Mouse (Mus musculus) heart, adult 2 months (tissue): Measurements from ENCODE around the gene Filip1. TPM values are rescaled to one million over a fixed set of nuclear protein-coding genes. Genes with fewer than 3 reads are reported as not detected.
A peak's percentile ranks its signal among the peaks of the same experiment; 100 is the strongest.

Experiments
- DNase-seq, 2 experiments: peaks; one replicate each; pipeline ENCODE4 v3.0.0; 2021
- H3K27ac ChIP-seq: fragments of 200-600 bp; 2 replicates; pipeline ENCODE4 v1.8.1; 2022
- H3K27me3 ChIP-seq: fragments of 200-500 bp; 2 replicates; pipeline ENCODE4 v1.6.1; 2012; ENCODE audit warnings: mild to moderate bottlenecking, low read length, inconsistent platforms, mixed read lengths; ENCODE audit not compliant: control insufficient read depth, insufficient read depth
- H3K36me3 ChIP-seq: fragments of 200-500 bp; 2 replicates; pipeline ENCODE4 v1.6.1; 2012; ENCODE audit warnings: low read length, inconsistent platforms; ENCODE audit not compliant: control insufficient read depth, insufficient read depth
- H3K4me1 ChIP-seq: fragments of 200-500 bp; 2 replicates; pipeline ENCODE4 v1.6.1; 2011; ENCODE audit warnings: low read length; ENCODE audit not compliant: control insufficient read depth, insufficient read depth
- H3K4me3 ChIP-seq: fragments of 200-600 bp; 2 replicates; pipeline ENCODE4 v1.8.1; 2022
- H3K79me2 ChIP-seq: fragments of 200-500 bp; replicated peaks from 2 replicates; pipeline ENCODE4 v1.6.1; 2012; ENCODE audit warnings: mild to moderate bottlenecking, inconsistent platforms, low read length, moderate library complexity, mixed read lengths; ENCODE audit not compliant: control insufficient read depth, insufficient read depth
- H3K9ac ChIP-seq: fragments of 200-500 bp; 2 replicates; pipeline ENCODE4 v1.6.1; 2012; ENCODE audit warnings: low read depth, mild to moderate bottlenecking, control low read depth, inconsistent platforms, low read length, mixed read lengths
- CTCF ChIP-seq: fragments of 200-600 bp; IDR thresholded peaks from 2 replicates; pipeline ENCODE4 v1.8.1; 2022; ENCODE audit warnings: antibody characterized with exemption, mild to moderate bottlenecking, moderate library complexity
- EP300 ChIP-seq: fragments of 200-500 bp; IDR thresholded peaks from 2 replicates; pipeline ENCODE4 v1.6.1; 2011; ENCODE audit warnings: low read depth, low read length, control low read depth; ENCODE audit not compliant: insufficient read depth
- POLR2A ChIP-seq: fragments of 200-500 bp; IDR thresholded peaks from 2 replicates; pipeline ENCODE4 v1.6.1; 2011; ENCODE audit warnings: mild to moderate bottlenecking, low read depth, low read length, control low read depth; ENCODE audit not compliant: insufficient read depth
- WGBS: fragments of 180-500 bp; shearing (Covaris S2); methylation state at CpG from one replicate; pipeline ENCODE4 v1.1.7; 2018; 5-methylcytosine and 5-hydroxymethylcytosine counted together
- intact Hi-C: fragments of 180-260 bp; cut with DNase I; formaldehyde crosslinking; loops from one replicate; pipeline ENCODE4 v1.15.1; 2025
- polyA plus RNA-seq: library from polyadenylated mRNA; depleted of rRNA; stranded (reverse); fragments of >200 nt; gene quantifications from 2 replicates; pipeline ENCODE4 v1.2.3, GENCODE M21; 2012
- total RNA-seq, 2 experiments: library from RNA; stranded (reverse); gene quantifications; 2 replicates each; pipeline ENCODE4 v1.2.3; 2021

The Filip1 gene
- total and polyA plus RNA-seq, 3 experiments, result 18.8 to 126 (median 91.1) TPM

DNA sequence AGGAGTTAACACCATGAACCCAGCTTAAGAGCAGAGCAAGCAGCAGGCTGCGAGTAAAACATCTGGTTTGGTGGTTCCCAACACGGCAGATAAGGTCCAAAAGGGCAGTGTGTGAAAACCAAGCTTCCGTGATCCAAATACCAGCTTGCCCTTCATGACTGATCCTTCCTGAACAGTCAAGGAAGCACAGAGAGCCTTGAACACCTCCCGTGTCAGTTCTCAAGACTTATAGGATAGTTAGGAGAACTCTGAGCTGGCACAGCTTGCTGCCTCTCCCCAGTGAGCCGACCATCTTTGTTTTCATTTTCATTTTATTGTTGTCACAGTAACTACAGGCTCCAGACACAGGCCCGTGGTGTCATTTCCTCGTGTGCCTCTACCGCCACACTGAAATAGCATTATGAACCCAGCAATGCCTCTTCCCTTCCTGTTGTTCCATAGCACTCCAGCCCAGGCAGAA lies 42.0 kb downstream of the Filip1 start:
- Histone ChIP-seq H3K4me1 (peaks cover 33% of the 10 kb centered on the region), H3K27ac (peak overlapping the region; percentile 97), H3K79me2 (peaks cover 10% of the 10 kb centered on the region), H3K9ac (peak overlapping the region; percentile 73), H3K27me3 (no peaks in the 10 kb centered on the region), H3K36me3 (peaks cover 36% of the 10 kb centered on the region), H3K4me3 (peak overlapping the region; percentile 48)
- peak; percentile 61 to 62 for DNase-seq
- TF ChIP-seq POLR2A, result peak; percentile 60; the same call in 1 of the 2 replicates
- TF ChIP-seq CTCF, result no peak
- peak; percentile 65; the same call in 1 of the 2 replicates for TF ChIP-seq EP300
- intact Hi-C loops, result no loop called here
- 3% methylated on average over 8 of the region's 8 CpGs for WGBS

DNA sequence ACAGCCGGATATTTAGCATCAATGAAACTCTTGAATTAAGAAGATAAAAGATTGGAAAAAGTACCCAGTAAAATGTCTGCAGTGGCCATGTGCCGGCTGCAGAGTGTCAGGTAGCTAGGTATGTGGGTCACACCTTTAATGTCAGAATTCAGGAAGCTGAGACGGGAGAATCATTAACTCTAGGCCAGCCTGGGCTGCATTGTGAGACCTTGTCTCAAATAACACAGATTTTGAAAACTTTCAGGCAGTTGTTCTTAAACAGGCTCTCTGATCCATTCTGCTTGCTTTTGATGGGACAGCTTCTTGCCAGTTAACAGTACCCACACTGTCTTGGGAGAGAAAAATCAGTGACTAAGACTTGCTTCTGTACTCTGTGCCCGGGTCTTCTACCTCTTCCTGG lies 43.1 kb downstream of the Filip1 start:
- H3K4me1 ChIP-seq, result peaks cover 31% of the 10 kb centered on the region
- H3K27ac ChIP-seq, result peak overlapping the region; percentile 97
- intact Hi-C loops, result loop anchor here (10.0 kb wide), 1 partner anchor 195 kb away; the partner anchor contains the start of gene Myo6
- H3K27me3 ChIP-seq, result no peaks in the 10 kb centered on the region
- peak overlapping the region; percentile 11 for H3K9ac ChIP-seq
- peaks cover 3% of the 10 kb centered on the region for H3K79me2 ChIP-seq
- 54% methylated on average over 4 of the region's 4 CpGs for WGBS
- peaks cover 30% of the 10 kb centered on the region for H3K36me3 ChIP-seq
- TF ChIP-seq POLR2A (no peak), CTCF (no peak), EP300 (no peak)
- H3K4me3 ChIP-seq, result no peak overlapping the region
- no peak for DNase-seq

DNA sequence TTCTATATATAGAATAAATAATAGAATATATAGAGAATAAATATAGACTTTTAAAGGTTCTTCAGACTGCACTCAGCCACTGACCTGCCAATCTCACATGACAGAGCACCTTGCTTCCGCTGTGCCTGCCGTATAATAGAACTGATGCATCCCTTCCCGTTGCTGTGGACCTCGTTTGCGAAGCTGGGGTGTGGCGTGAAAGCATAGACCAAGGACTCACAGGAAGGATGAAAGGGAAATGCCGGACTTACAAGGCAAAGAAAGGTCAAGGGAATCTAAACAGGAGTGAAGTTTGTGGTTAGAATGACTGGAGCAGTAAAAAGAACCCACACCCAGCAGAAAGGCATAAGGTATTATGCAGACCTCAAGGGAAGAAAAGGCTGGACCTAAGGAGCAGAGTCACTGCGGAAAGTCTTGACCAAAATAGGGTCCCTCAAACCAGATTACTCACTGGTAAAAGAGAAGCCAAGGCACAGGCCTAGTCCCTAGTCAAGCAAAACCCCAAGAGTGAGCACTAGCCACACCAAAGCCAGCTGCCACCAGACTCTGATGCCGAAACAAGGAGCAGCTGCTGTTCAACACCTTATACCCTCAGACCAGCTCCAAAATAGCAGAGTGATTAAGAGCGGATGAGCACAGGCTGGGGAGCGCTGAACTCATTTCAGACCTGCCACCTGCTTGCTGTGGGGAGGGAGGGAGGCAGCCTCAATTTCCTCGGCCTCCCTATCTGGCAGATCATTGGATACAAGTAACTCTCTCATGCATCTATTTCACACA lies 45.8 kb downstream of the Filip1 start:
- peaks cover 34% of the 10 kb centered on the region for H3K4me1 ChIP-seq
- H3K79me2 ChIP-seq, result peaks cover 5% of the 10 kb centered on the region
- peak overlapping the region; percentile 1 for H3K27ac ChIP-seq
- DNase-seq, result no peak
- no peak overlapping the region for H3K4me3 ChIP-seq
- H3K36me3 ChIP-seq, result peaks cover 14% of the 10 kb centered on the region
- WGBS, result 54% methylated on average over 12 of the region's 12 CpGs
- no peak overlapping the region for H3K9ac ChIP-seq
- no peaks in the 10 kb centered on the region for H3K27me3 ChIP-seq
- TF ChIP-seq EP300 (no peak), POLR2A (no peak), CTCF (no peak)
- intact Hi-C loops, result loop anchor here (10.0 kb wide), 1 partner anchor 198 kb away; the partner anchor contains the start of gene Myo6

DNA sequence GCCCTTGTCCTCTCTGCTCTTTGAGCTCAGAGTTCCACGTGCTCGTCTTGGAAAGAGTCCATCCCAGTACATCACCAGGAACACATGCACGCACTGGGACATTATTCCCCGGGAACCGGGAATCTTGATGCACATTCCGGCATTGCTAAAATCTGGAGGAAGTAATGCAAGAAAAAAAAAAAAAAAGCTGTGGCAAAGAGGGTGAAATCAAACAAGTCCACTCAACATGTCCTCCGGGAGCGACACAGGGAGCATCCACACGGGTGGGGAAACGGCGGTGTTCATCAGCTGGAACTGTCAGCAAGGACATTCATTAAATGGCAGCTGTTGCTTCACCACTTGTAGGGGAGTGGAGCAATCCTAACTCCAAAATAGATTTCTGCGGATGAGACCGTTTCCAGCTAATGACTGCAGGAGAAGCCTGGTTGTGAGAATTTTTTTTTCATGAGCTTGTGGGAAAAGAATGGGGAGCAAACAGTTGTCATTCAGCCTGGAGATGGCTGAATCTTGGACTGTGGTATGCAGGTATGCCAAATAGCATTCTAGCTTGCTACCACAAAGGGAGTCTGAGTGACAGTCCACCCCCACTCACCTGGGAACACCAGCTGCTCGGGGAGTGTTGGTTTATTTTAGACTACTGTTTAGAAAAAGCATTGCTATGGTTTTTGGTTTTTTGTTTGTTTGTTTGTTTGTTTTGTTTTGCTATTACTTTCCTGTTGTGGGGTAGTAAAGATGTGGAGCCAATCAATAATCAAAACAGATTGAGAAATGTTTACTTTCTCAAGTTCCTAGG lies 46.9 kb downstream of the Filip1 start:
- Histone ChIP-seq H3K4me3 (peak overlapping the region; percentile 25; the same call in 1 of the 2 replicates), H3K27ac (peak overlapping the region; percentile 61), H3K79me2 (peaks cover 5% of the 10 kb centered on the region), H3K27me3 (no peaks in the 10 kb centered on the region), H3K36me3 (peaks cover 6% of the 10 kb centered on the region; the same call in 1 of the 2 replicates), H3K4me1 (peaks cover 32% of the 10 kb centered on the region), H3K9ac (peak overlapping the region; percentile 33; the same call in 1 of the 2 replicates)
- 20% methylated on average over 14 of the region's 14 CpGs for WGBS
- intact Hi-C loops, result loop anchor here (10.0 kb wide), 1 partner anchor 199 kb away; the partner anchor contains the start of gene Myo6
- no peak for TF ChIP-seq CTCF
- no peak for TF ChIP-seq POLR2A
- TF ChIP-seq EP300, result peak; percentile 59; the same call in 1 of the 2 replicates
- peak; percentile 63 to 75 for DNase-seq

DNA sequence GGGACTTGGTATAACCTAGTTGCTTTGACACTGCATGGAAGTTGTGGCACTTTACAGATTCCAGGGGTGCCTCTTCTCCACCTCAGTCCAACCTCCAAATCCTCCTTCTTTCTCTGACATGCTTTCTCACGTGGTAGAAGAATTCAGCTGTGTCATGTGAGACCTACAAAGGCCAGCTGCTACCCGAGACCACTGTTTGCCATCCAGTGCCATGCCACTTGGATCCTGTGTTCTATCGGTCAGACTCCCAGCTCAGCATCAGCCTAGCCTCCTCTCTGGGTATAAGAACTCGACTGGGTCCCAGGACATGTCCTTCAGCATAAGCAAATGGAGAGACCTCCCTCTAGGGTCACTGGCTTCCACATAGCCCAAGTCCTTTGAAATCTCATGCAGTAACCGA lies 47.6 kb downstream of the Filip1 start:
- H3K27ac ChIP-seq, result peak overlapping the region; percentile 61
- H3K4me1 ChIP-seq, result peaks cover 30% of the 10 kb centered on the region
- DNase-seq, result peak in 1 of 2 experiments; percentile 33
- no peaks in the 10 kb centered on the region for H3K27me3 ChIP-seq
- no peak overlapping the region for H3K9ac ChIP-seq
- 66% methylated on average over 5 of the region's 5 CpGs for WGBS
- H3K4me3 ChIP-seq, result no peak overlapping the region
- H3K79me2 ChIP-seq, result peaks cover 5% of the 10 kb centered on the region
- intact Hi-C loops, result loop anchor here (10.0 kb wide), 1 partner anchor 200 kb away; the partner anchor contains the start of gene Myo6
- H3K36me3 ChIP-seq, result peaks cover 6% of the 10 kb centered on the region; the same call in 1 of the 2 replicates
- TF ChIP-seq CTCF (no peak), EP300 (no peak), POLR2A (no peak)
